Mouse (Mus musculus) layer of hippocampus, postnatal 10 days (tissue): Measurements from ENCODE around the gene Lrrc66. TPM values are rescaled to one million over a fixed set of nuclear protein-coding genes. Genes with fewer than 3 reads are reported as not detected.

ENCODE experiments used
- DNase-seq, 2 experiments: peaks; one replicate each; pipeline ENCODE4 v3.0.0; 2021; ENCODE audit warnings: low spot score in 2 of 2
- total RNA-seq, 2 experiments: library from RNA; stranded (reverse); gene quantifications; 2 replicates each; pipeline ENCODE4 v1.2.3; 2021

Gene Lrrc66
- total RNA-seq, 2 experiments from 2014 or later: 1.2 TPM; not detected in 1

- no peak for DNase-seq
Measured at GRCm38 (mm10) chr5:73564038-73564437, 68.3 kb downstream of the Lrrc66 start.

- no peak for DNase-seq
Measured at GRCm38 (mm10) chr5:73558756-73559155, 73.6 kb downstream of the Lrrc66 start.

GRCm38 (mm10) chr5:73556733-73557425 is 75.4 kb downstream of the Lrrc66 start:
- no peak for DNase-seq

Other genes with a start within 250 kb of the Lrrc66 start
- gene Cwh43, start 226.5 kb downstream of the Lrrc66 start, total RNA-seq: 1 to 10 TPM; 4.9 to 5.5 TPM
- gene Dcun1d4, start 151.5 kb downstream of the Lrrc66 start, total RNA-seq: 100 to 1,000 TPM; 103 to 104 TPM
- 10 to 100 TPM; 63.2 to 66.0 TPM for gene Sgcb, start 15.3 kb upstream of the Lrrc66 start, total RNA-seq
- 1 to 10 TPM; 2.4 to 2.6 TPM for gene Spata18, start 18.9 kb upstream of the Lrrc66 start, total RNA-seq